Mouse (Mus musculus) erythroblast, adult 5-6 weeks (primary cell): Measurements from ENCODE around the gene Olfm1. TPM values are rescaled to one million over a fixed set of nuclear protein-coding genes. Genes with fewer than 3 reads are reported as not detected.

Source experiments
- ATAC-seq: replicated peaks from 2 replicates; pipeline ENCODE4 v1.8.0; 2016; ENCODE audit warnings: moderate number of reproducible peaks, mild to moderate bottlenecking, moderate TSS enrichment, inconsistent platforms; ENCODE audit not compliant: poor library complexity, low FRiP score, severe bottlenecking
- total RNA-seq, 2 experiments: library from RNA; stranded (forward) in 1 of 2; stranded (reverse) in 1 of 2; fragments of 150-400 nt in 1 of 2; fragments of 200-764, 138-1000 nt in 1 of 2; gene quantifications; 2 replicates each; pipeline versions ENCODE4 v1.2.3 to v1.2.4; 2015 to 2017; ENCODE audit warnings: low replicate concordance in 2 of 2

Gene Olfm1
- total RNA-seq, 2 experiments from 2014 or later: 2.0 to 7.5 TPM

DNA sequence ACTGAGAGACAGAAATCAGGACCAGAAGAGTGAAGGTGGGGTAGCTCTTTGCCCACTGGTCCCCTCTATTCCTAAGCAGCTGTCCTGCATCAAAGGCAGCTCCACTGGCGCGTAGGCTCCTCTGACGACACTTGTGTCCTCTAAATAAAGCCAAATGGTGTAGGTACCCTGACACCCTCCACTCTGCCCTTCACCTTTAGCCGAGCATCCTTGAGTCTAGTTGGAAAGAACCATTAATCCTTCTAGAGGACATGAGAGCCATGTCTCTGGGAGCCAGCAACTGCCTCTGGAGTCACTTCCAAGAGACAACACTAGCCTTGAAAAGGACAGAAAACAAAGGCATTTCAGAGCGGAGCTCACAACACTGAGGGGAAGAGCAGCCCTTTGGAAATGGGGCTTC, 34.2 kb downstream of the Olfm1 start:
- no peak for ATAC-seq

DNA sequence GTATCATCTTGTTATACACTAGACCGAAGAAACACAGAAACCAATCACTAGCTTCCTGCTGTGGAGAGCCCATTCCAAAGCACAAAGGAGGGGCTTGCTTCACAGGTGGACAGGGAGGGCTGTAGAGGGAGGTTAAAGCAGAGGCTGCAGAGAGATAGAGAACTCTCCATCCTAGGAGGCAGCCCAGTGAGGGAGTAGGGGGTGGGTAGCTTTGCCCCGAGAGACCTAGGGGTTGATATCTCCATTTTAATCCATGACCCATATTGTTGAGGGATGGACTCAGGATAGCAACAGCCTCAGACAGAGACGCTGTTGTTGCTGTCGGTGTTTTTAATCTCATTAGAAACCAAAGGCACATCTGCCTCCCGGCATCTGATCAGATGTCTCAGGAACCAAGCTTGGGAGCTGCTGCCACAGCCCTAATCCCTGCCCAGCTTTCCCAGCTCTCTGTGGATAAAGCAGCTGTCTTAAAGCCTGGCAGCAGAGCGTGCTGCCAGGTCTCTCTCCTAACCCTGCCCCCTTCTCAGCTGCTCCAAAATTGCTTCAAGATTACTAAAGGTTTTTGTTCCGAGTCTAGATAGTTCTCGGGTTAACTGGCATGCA, 34.9 kb downstream of the Olfm1 start:
- no peak for ATAC-seq

GRCm38 (mm10) chr2:28228364-28228763, 35.6 kb downstream of the Olfm1 start:
- no peak for ATAC-seq

DNA sequence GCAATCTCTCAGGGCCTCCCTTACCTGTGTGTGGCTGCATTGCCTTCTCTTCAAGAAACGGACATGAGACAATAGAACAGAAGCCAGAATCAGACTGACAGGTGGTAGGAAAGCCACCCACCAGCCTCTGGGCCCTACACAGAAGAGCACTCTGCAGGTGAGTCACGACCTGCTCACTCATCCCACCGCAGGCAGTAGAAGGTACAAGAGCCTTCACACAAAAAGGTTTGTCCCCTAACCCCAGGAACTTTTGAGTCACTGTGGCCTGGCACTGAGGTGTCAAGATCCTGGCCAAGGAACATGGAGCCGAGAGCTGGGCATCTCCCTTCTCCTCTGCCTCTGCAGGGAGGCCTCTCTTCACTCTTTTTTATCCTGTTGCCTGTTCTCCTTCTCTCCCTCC, 42.3 kb downstream of the Olfm1 start:
- ATAC-seq: no peak

GRCm38 (mm10) chr2:28236447-28236846, 43.7 kb downstream of the Olfm1 start:
- ATAC-seq: no peak

DNA sequence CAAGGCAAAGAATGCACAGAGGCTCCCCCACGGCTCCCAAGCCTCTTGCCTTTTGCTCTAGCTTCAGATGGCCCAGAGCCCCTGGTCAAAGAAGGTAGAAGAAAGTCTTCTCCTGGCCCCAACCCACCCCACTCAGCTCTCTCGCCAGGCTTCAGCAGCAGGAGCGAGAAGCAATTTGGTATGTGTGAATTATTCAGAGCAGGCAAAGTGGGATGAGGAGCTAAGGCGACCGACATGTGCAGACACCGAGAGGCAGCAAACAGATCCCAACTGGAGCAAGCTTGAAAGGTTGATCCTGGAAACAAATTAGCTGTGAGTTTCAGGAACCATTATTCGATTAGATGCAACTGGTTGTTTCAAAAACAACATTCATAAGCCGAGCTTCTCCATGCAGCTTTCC, 46.8 kb downstream of the Olfm1 start:
- ATAC-seq: no peak

- ATAC-seq: no peak
These were observed 48.1 kb downstream of the Olfm1 start for GRCm38 (mm10) chr2:28240920-28241319.

- no peak for ATAC-seq
These were observed 48.9 kb downstream of the Olfm1 start for GRCm38 (mm10) chr2:28241520-28242221.

GRCm38 (mm10) chr2:28242222-28242543, 49.4 kb downstream of the Olfm1 start:
- ATAC-seq: no peak

DNA sequence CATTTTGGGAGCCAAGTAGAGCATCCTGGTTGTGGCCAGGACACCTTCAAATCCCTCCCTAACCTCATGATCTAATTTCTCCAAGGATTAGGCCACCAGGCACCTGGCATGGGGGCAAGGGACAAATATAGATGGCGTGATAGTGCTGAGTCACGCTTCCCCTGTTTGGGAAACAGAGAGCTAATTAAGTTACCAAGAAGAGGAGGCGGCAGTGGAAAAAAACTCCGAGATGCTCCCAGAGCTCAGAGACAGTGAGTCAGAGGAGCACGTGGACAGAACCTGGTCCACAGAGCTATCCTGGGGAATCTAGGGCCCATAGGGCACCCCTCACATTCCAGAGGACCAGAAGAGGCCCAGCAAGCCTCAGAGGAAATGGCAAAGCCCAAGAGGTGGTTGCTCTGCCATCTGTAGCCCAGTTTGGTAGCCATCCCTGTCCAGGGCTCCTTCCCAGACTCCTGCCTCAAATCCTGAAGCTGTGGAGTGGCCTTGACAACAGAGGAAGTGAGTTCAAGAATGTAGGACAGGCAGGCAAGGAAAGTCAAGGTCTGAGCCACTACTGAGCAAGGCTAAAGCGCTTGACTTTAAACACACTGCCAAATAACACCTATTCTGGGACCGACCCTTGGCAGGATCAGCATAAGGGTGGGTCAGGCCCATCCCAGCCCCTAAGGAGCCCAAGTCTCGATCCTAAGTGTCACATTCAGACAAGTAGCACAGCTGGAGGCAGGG, 52.0 kb downstream of the Olfm1 start:
- ATAC-seq: no peak

- ATAC-seq: no peak
These were observed 53.4 kb downstream of the Olfm1 start for GRCm38 (mm10) chr2:28246110-28246653.

DNA sequence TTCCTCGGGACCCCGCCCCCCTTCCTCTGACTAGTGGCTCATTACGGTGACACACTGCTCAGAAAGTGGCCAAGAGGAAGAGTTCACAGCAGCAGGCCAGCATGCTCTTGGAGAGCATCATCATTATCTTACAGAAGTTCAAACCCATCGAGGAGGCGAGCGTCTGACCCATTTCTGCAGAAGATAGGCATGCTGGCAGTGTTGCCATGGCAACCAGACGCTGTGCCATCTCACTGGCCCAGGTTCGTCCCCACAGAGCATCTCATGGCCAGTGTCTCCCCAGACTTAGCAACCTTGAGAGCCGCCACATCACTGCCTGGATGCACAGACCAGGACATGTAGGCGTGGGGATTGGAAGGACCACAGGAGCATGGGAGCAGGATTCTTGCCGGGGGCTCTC, 54.3 kb downstream of the Olfm1 start:
- no peak for ATAC-seq

DNA sequence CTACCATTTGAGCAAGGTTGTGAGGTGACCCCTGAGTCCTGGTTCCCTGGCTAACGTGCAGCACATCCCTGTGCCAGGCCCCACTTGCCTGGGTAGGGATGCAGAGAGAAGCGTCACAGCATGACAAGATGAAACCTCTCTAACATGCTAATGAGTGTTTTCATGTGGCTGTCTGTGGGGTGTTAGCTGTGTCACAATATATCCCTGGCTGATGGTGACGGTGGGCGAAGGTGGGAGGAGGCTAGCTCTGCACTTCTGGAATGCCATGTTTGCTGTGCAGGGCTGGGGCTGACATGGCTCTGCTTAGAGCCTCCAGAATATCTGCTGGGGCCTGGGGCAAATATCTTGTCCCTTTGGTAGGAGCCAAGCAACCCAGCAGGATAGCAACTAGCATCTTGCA, 59.8 kb downstream of the Olfm1 start:
- ATAC-seq: no peak

GRCm38 (mm10) chr2:28256029-28256428, 63.2 kb downstream of the Olfm1 start:
- ATAC-seq: no peak

- ATAC-seq: no peak
These were observed 68.6 kb downstream of the Olfm1 start for GRCm38 (mm10) chr2:28261438-28261837.

- no peak for ATAC-seq
These were observed 75.0 kb downstream of the Olfm1 start for GRCm38 (mm10) chr2:28267776-28268275.

- no peak for ATAC-seq
These were observed 77.8 kb downstream of the Olfm1 start for GRCm38 (mm10) chr2:28270561-28270960.

DNA sequence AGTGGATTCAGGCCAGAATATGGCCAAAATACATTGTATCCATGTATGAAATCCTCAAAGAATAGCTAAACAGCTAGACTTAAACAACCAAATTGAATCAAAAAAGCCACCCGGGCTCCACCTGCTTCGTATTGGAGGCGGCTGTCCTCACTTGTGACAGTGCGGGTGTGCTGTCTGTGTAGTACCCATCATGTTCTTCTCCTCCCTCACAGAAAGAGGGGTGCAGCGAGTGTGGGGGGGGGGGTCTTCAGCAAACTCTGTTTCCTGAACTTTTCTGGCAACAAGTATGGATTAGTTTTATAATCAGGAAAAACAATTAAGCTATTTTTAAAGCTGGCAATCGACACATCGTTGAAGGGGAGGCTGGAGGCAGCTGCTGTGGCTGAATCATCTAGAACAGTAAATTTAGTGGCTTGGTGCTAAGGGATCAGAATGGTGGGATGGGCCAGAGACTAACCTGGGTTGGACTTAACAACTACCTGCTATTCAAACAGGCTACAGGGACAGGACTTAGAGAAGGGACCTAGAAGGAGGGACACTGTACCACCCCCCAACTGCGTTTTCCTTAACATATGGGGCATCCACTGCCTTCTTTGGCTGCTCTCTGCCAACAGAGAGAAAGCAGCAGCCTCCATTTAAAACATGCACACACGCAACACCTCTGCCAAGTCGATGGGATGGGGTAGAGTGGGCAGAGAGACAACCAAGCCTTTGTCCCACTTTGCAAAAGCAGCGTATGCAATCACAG, 79.6 kb downstream of the Olfm1 start:
- no peak for ATAC-seq

DNA sequence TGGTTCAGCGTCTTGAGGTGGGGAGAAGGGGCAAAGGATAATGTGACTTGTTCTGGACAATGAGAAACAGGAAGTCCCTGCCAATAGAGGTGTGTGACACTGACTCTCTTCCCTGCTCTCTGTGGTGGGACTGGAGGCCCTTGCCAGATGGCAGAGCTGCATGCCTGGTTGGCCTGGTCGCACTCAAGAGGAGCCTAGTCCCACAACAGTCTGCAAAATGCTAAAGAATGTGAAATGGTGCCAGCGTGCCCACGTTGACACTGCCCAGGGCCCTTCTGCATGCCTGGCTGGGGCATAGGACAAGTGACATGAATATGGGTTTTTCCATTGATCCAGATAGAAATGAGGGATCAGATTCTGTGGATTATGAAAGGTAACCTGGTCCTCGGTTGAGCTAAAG, 81.2 kb downstream of the Olfm1 start:
- no peak for ATAC-seq

GRCm38 (mm10) chr2:28275345-28275744, 82.6 kb downstream of the Olfm1 start:
- ATAC-seq: no peak
